Mouse (Mus musculus): ENCODE data around the gene Wnt10b. TPM values are rescaled to one million over a fixed set of nuclear protein-coding genes. Genes with fewer than 3 reads are reported as not detected.
A peak's percentile ranks its signal among the peaks of the same experiment; 100 is the strongest.

The Wnt10b gene
- total and polyA plus RNA-seq, 3 experiments, result 0.20 to 0.29 (median 0.23) TPM

- DNase-seq, result no peak
- H3K9ac ChIP-seq (ENCODE audit: low read depth, low read length), result no peak overlapping the region
- H3K27me3 ChIP-seq (ENCODE audit: control insufficient read depth, insufficient read depth, low read length), result peaks cover 34% of the 10 kb centered on the region
- no peak overlapping the region for H3K27ac ChIP-seq
- intact Hi-C loops (cut with DNase I), result no loop called here
- WGBS, result 21% methylated on average over 13 of the region's 13 CpGs
- TF ChIP-seq POLR2A (IDR thresholded peaks at IDR 0.05; ENCODE audit: insufficient read depth, low read depth, low read length) (no peak), EP300 (IDR thresholded peaks at IDR 0.05; ENCODE audit: insufficient read depth, low read depth, low read length) (no peak), CTCF (IDR thresholded peaks at IDR 0.05) (no peak)
- H3K4me1 ChIP-seq (ENCODE audit: control insufficient read depth, insufficient read depth, low read length), result peaks cover 8% of the 10 kb centered on the region
- no peaks in the 10 kb centered on the region for H3K36me3 ChIP-seq (ENCODE audit: control insufficient read depth, insufficient read depth, low read length)
- no peaks in the 10 kb centered on the region for H3K79me2 ChIP-seq (replicated peaks; ENCODE audit: control insufficient read depth, insufficient read depth, low read length)
- H3K4me3 ChIP-seq, result no peak overlapping the region
Observed at GRCm38 (mm10) chr15:98793141-98793698, 15.3 kb upstream of the Wnt10b start.

DNA sequence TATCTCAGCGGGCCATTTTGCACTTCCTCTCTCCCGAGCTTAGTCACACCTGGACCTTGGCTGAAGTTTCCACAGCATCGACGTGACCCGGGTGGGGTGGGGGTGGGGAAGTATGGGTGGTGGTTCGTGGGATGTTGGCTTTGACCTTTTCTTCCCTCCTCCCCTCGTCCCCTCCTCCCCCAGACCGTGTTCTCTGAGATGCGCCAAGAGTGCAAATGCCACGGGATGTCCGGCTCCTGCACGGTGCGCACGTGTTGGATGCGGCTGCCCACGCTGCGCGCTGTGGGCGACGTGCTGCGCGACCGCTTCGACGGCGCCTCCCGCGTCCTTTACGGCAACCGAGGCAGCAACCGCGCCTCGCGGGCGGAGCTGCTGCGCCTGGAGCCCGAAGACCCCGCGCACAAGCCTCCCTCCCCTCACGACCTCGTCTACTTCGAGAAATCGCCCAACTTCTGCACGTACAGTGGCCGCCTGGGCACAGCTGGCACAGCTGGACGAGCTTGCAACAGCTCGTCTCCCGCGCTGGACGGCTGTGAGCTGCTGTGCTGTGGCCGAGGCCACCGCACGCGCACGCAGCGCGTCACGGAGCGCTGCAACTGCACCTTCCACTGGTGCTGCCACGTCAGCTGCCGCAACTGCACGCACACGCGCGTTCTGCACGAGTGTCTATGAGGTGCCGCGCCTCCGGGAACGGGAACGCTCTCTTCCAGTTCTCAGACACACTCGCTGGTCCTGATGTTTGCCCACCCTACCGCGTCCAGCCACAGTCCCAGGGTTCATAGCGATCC is 14.5 kb upstream of the Wnt10b start:
- no peak for DNase-seq
- H3K27ac ChIP-seq, result no peak overlapping the region
- no peaks in the 10 kb centered on the region for H3K36me3 ChIP-seq (ENCODE audit: control insufficient read depth, insufficient read depth, low read length)
- WGBS, result 2% methylated on average over 73 of the region's 75 CpGs
- intact Hi-C loops (cut with DNase I), result no loop called here
- peak overlapping the region; percentile 5; the same call in 1 of the 2 replicates for H3K9ac ChIP-seq (ENCODE audit: low read depth, low read length)
- no peaks in the 10 kb centered on the region for H3K79me2 ChIP-seq (replicated peaks; ENCODE audit: control insufficient read depth, insufficient read depth, low read length)
- TF ChIP-seq CTCF (IDR thresholded peaks at IDR 0.05) (no peak), POLR2A (IDR thresholded peaks at IDR 0.05; ENCODE audit: insufficient read depth, low read depth, low read length) (no peak), EP300 (IDR thresholded peaks at IDR 0.05; ENCODE audit: insufficient read depth, low read depth, low read length) (no peak)
- no peak overlapping the region; the same call in 1 of the 2 replicates for H3K4me3 ChIP-seq
- H3K4me1 ChIP-seq (ENCODE audit: control insufficient read depth, insufficient read depth, low read length), result peaks cover 8% of the 10 kb centered on the region
- peaks cover 35% of the 10 kb centered on the region for H3K27me3 ChIP-seq (ENCODE audit: control insufficient read depth, insufficient read depth, low read length)

DNA sequence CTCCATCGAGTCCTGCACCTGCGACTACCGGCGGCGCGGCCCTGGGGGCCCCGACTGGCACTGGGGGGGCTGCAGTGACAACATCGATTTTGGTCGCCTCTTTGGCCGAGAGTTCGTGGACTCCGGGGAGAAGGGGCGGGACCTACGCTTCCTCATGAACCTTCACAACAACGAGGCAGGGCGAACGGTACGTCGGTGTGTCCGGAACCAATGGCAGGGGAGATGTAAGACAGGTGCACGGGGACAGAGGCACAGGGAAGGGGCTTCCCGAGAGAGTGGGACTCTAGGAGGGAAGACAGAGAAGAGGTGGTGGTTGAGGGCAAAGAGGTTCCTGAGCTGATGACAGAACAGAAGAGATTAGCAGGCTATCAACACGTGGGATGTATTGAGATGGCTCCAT is 13.8 kb upstream of the Wnt10b start:
- 2% methylated on average over 23 of the region's 23 CpGs for WGBS
- DNase-seq, result no peak
- Histone ChIP-seq H3K9ac (ENCODE audit: low read depth, low read length) (no peak overlapping the region), H3K27ac (no peak overlapping the region), H3K4me1 (ENCODE audit: control insufficient read depth, insufficient read depth, low read length) (peaks cover 8% of the 10 kb centered on the region), H3K4me3 (no peak overlapping the region), H3K27me3 (ENCODE audit: control insufficient read depth, insufficient read depth, low read length) (peaks cover 35% of the 10 kb centered on the region), H3K79me2 (replicated peaks; ENCODE audit: control insufficient read depth, insufficient read depth, low read length) (no peaks in the 10 kb centered on the region), H3K36me3 (ENCODE audit: control insufficient read depth, insufficient read depth, low read length) (no peaks in the 10 kb centered on the region)
- intact Hi-C loops (cut with DNase I), result no loop called here
- TF ChIP-seq CTCF (IDR thresholded peaks at IDR 0.05) (no peak), POLR2A (IDR thresholded peaks at IDR 0.05; ENCODE audit: insufficient read depth, low read depth, low read length) (no peak), EP300 (IDR thresholded peaks at IDR 0.05; ENCODE audit: insufficient read depth, low read depth, low read length) (no peak)

GRCm38 (mm10) chr15:98791221-98791620 is 13.3 kb upstream of the Wnt10b start:
- intact Hi-C loops (cut with DNase I), result no loop called here
- no peak overlapping the region for H3K9ac ChIP-seq (ENCODE audit: low read depth, low read length)
- H3K79me2 ChIP-seq (replicated peaks; ENCODE audit: control insufficient read depth, insufficient read depth, low read length), result no peaks in the 10 kb centered on the region
- peaks cover 8% of the 10 kb centered on the region for H3K4me1 ChIP-seq (ENCODE audit: control insufficient read depth, insufficient read depth, low read length)
- peaks cover 35% of the 10 kb centered on the region for H3K27me3 ChIP-seq (ENCODE audit: control insufficient read depth, insufficient read depth, low read length)
- H3K27ac ChIP-seq, result no peak overlapping the region
- WGBS, result 1% methylated on average over 12 of the region's 12 CpGs
- no peak for TF ChIP-seq POLR2A (IDR thresholded peaks at IDR 0.05; ENCODE audit: insufficient read depth, low read depth, low read length)
- TF ChIP-seq CTCF (IDR thresholded peaks at IDR 0.05), result no peak
- TF ChIP-seq EP300 (IDR thresholded peaks at IDR 0.05; ENCODE audit: insufficient read depth, low read depth, low read length), result no peak
- no peaks in the 10 kb centered on the region for H3K36me3 ChIP-seq (ENCODE audit: control insufficient read depth, insufficient read depth, low read length)
- peak overlapping the region; percentile 24; the same call in 1 of the 2 replicates for H3K4me3 ChIP-seq
- DNase-seq, result no peak

- no peaks in the 10 kb centered on the region for H3K79me2 ChIP-seq (replicated peaks; ENCODE audit: control insufficient read depth, insufficient read depth, low read length)
- H3K9ac ChIP-seq (ENCODE audit: low read depth, low read length), result no peak overlapping the region
- TF ChIP-seq CTCF (IDR thresholded peaks at IDR 0.05) (no peak), EP300 (IDR thresholded peaks at IDR 0.05; ENCODE audit: insufficient read depth, low read depth, low read length) (no peak), POLR2A (IDR thresholded peaks at IDR 0.05; ENCODE audit: insufficient read depth, low read depth, low read length) (no peak)
- no peaks in the 10 kb centered on the region for H3K36me3 ChIP-seq (ENCODE audit: control insufficient read depth, insufficient read depth, low read length)
- H3K27ac ChIP-seq, result no peak overlapping the region
- peaks cover 8% of the 10 kb centered on the region for H3K4me1 ChIP-seq (ENCODE audit: control insufficient read depth, insufficient read depth, low read length)
- DNase-seq, result no peak
- intact Hi-C loops (cut with DNase I), result no loop called here
- peaks cover 35% of the 10 kb centered on the region for H3K27me3 ChIP-seq (ENCODE audit: control insufficient read depth, insufficient read depth, low read length)
- under 1% methylated on average over 23 of the region's 23 CpGs for WGBS
- peak overlapping the region; percentile 24; the same call in 1 of the 2 replicates for H3K4me3 ChIP-seq
Observed at GRCm38 (mm10) chr15:98790761-98791160, 12.8 kb upstream of the Wnt10b start.

Data from heart, adult 2 months (tissue).